Mouse (Mus musculus) heart, postnatal 4 days (tissue): ENCODE results near the gene Gm21704. TPM values are rescaled to one million over a fixed set of nuclear protein-coding genes. Genes with fewer than 3 reads are reported as not detected.
A peak's percentile ranks its signal among the peaks of the same experiment; 100 is the strongest.
"Not testable (repeated sequence)": the region's sequence is repeated elsewhere in the genome, so short reads cannot be mapped to it uniquely, and the experiment has no call there.

Experiments used
- DNase-seq: peaks from one replicate; pipeline ENCODE4 v3.0.0; 2021
- total RNA-seq, 2 experiments: library from RNA; stranded (reverse); gene quantifications; 2 replicates each; pipeline ENCODE4 v1.2.3; 2021

The Gm21704 gene
- total RNA-seq, result not detected

DNA sequence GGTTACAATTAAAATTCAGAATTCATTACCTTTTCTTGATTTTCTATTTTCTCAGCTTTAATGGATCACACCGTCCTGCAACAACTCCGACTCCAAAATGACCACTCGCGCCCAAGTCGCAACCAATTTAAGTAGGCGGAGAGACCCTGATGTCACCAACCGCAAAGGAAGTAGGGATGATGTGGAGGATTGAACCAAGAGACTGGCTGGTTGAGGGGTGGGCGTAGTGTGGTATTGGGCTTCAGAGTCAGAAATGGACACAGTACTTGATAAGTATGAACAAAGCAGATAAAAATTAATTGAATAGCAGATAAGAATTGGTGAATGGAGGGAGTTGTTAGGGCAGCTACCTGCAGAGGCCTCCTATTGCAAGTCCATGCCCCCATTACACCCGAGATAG, at the start of gene Gm21704, which contains the start of gene Gm21708:
TSS of gene Gm21704 (minus strand) at position 101 of the 400 bp plus-strand sequence.
TSS of gene Gm21708 (minus strand) at position 101 of the 400 bp plus-strand sequence.
- not testable (repeated sequence) for DNase-seq

DNA sequence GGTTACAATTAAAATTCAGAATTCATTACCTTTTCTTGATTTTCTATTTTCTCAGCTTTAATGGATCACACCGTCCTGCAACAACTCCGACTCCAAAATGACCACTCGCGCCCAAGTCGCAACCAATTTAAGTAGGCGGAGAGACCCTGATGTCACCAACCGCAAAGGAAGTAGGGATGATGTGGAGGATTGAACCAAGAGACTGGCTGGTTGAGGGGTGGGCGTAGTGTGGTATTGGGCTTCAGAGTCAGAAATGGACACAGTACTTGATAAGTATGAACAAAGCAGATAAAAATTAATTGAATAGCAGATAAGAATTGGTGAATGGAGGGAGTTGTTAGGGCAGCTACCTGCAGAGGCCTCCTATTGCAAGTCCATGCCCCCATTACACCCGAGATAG, 64.7 kb downstream of the Gm21704 start, which contains the start of gene Gm21693:
TSS of gene Gm21693 (minus strand) at position 101 of the 400 bp plus-strand sequence.
- not testable (repeated sequence) for DNase-seq

DNA sequence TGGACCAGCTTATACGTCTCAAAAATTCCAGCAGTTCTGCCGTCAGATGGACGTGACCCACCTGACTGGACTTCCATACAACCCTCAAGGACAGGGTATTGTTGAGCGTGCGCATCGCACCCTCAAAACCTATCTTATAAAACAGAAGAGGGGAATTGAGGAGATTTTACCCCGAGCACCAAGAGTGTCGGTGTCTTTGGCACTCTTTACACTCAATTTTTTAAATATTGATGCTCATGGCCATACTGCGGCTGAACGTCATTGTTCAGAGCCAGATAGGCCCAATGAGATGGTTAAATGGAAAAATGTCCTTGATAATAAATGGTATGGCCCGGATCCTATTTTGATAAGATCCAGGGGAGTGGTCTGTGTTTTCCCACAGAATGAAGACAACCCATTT, 69.3 kb downstream of the Gm21704 start:
- peak; percentile 3 for DNase-seq

Other genes starting within 250 kb of the Gm21704 start
- not detected for gene Gm21677, start 103.7 kb downstream of the Gm21704 start, total RNA-seq
- not detected for gene Gm21693, start 64.8 kb downstream of the Gm21704 start, total RNA-seq
- not detected for gene Gm21708, start within 50 bp of the Gm21704 start, total RNA-seq